Mouse (Mus musculus): ENCODE results near the gene Zfp541. TPM values are rescaled to one million over a fixed set of nuclear protein-coding genes. Genes with fewer than 3 reads are reported as not detected.

Gene Zfp541
- polyA plus RNA-seq, 1 experiment from 2014 or later: 0.04 TPM

DNA sequence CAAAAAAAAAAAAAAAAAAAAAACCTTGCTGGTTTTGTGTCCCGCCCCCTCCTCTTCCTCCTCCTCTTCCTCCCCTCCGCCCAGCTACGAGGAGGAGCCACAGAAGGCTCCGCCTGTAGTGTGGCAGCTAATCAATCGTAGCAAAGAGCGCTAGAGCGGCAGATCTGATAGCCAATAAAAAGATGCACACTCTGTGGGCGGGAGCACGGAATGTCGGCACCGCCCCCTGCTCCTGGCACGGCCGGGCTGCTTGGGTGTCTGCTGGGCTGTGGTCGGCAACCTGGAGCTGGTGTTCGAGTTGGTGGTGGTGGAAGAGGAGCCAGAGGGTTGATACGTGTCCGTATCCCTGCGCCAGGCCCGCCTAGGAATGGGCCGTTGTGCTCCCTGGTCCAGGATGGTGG lies 13.4 kb upstream of the Zfp541 start:
- Histone ChIP-seq H3K4me1 (replicated peaks; ENCODE audit: control insufficient read depth, insufficient read depth, low read length) (peaks cover 33% of the 10 kb centered on the region), H3K27me3 (replicated peaks; ENCODE audit: control insufficient read depth, insufficient read depth, low read length) (no peaks in the 10 kb centered on the region), H3K4me2 (ENCODE audit: low read length) (peak overlapping the region; percentile 89), H3K36me3 (ENCODE audit: control insufficient read depth, insufficient read depth, low read length) (peaks cover 3% of the 10 kb centered on the region; the same call in 1 of the 2 replicates), H3K27ac (ENCODE audit: low read depth) (peak overlapping the region; percentile 98), H3K9me3 (ENCODE audit: control insufficient read depth, low read length) (no peaks in the 10 kb centered on the region), H3K4me3 (ENCODE audit: low read depth, low read length) (peak overlapping the region; percentile 95), H3K9ac (ENCODE audit: low read length) (peak overlapping the region; percentile 99)
- DNase-seq (ENCODE audit: low spot score) (peak; percentile 99), ATAC-seq (replicated peaks; ENCODE audit: low FRiP score, low TSS enrichment, low read depth) (peak; percentile 81)
- WGBS: 1% methylated on average over 19 of the region's 20 CpGs

GRCm38 (mm10) chr7:16048675-16049575 lies 12.7 kb upstream of the Zfp541 start:
- no peak for DNase-seq (ENCODE audit: low spot score)
- H3K4me2 ChIP-seq (ENCODE audit: low read length): peak overlapping the region; percentile 89
- H3K36me3 ChIP-seq (ENCODE audit: control insufficient read depth, insufficient read depth, low read length): no peaks in the 10 kb centered on the region
- H3K27me3 ChIP-seq (replicated peaks; ENCODE audit: control insufficient read depth, insufficient read depth, low read length): no peaks in the 10 kb centered on the region
- H3K4me3 ChIP-seq (ENCODE audit: low read depth, low read length): peak overlapping the region; percentile 95
- peak overlapping the region; percentile 98 for H3K27ac ChIP-seq (ENCODE audit: low read depth)
- H3K9ac ChIP-seq (ENCODE audit: low read length): peak overlapping the region; percentile 71
- H3K9me3 ChIP-seq (ENCODE audit: control insufficient read depth, low read length): no peaks in the 10 kb centered on the region
- WGBS: 7% methylated on average over 36 of the region's 36 CpGs
- peak; percentile 2; the same call in 1 of the 2 replicates for ATAC-seq (replicated peaks; ENCODE audit: low FRiP score, low TSS enrichment, low read depth)
- H3K4me1 ChIP-seq (replicated peaks; ENCODE audit: control insufficient read depth, insufficient read depth, low read length): peaks cover 36% of the 10 kb centered on the region

- Histone ChIP-seq H3K9ac (ENCODE audit: low read length) (peak overlapping the region; percentile 71; the same call in 1 of the 2 replicates), H3K4me2 (ENCODE audit: low read length) (peak overlapping the region; percentile 89), H3K27ac (ENCODE audit: low read depth) (no peak overlapping the region), H3K36me3 (ENCODE audit: control insufficient read depth, insufficient read depth, low read length) (no peaks in the 10 kb centered on the region), H3K9me3 (ENCODE audit: control insufficient read depth, low read length) (no peaks in the 10 kb centered on the region), H3K4me3 (ENCODE audit: low read depth, low read length) (peak overlapping the region; percentile 95), H3K27me3 (replicated peaks; ENCODE audit: control insufficient read depth, insufficient read depth, low read length) (no peaks in the 10 kb centered on the region), H3K4me1 (replicated peaks; ENCODE audit: control insufficient read depth, insufficient read depth, low read length) (peaks cover 30% of the 10 kb centered on the region)
- ATAC-seq (replicated peaks; ENCODE audit: low FRiP score, low TSS enrichment, low read depth) (no peak), DNase-seq (ENCODE audit: low spot score) (no peak)
- WGBS: 74% methylated on average over 7 of the region's 7 CpGs
These were observed 12.1 kb upstream of the Zfp541 start for GRCm38 (mm10) chr7:16049576-16049915.

- no peak overlapping the region for H3K27ac ChIP-seq (ENCODE audit: low read depth)
- H3K4me3 ChIP-seq (ENCODE audit: low read depth, low read length): no peak overlapping the region
- DNase-seq (ENCODE audit: low spot score) (no peak), ATAC-seq (replicated peaks; ENCODE audit: low FRiP score, low TSS enrichment, low read depth) (no peak)
- no peak overlapping the region for H3K9ac ChIP-seq (ENCODE audit: low read length)
- H3K27me3 ChIP-seq (replicated peaks; ENCODE audit: control insufficient read depth, insufficient read depth, low read length): no peaks in the 10 kb centered on the region
- no peak overlapping the region for H3K4me2 ChIP-seq (ENCODE audit: low read length)
- no peaks in the 10 kb centered on the region for H3K36me3 ChIP-seq (ENCODE audit: control insufficient read depth, insufficient read depth, low read length)
- H3K9me3 ChIP-seq (ENCODE audit: control insufficient read depth, low read length): no peaks in the 10 kb centered on the region
- WGBS: 86% methylated on average over 3 of the region's 3 CpGs
- peaks cover 26% of the 10 kb centered on the region for H3K4me1 ChIP-seq (replicated peaks; ENCODE audit: control insufficient read depth, insufficient read depth, low read length)
These were observed 11.0 kb upstream of the Zfp541 start for GRCm38 (mm10) chr7:16050600-16050999.

- H3K9ac ChIP-seq (ENCODE audit: low read length): peak overlapping the region; percentile 61
- DNase-seq (ENCODE audit: low spot score): peak; percentile 89
- peak overlapping the region; percentile 90 for H3K4me2 ChIP-seq (ENCODE audit: low read length)
- 7% methylated on average over 19 of the region's 19 CpGs for WGBS
- peak overlapping the region; percentile 66 for H3K4me3 ChIP-seq (ENCODE audit: low read depth, low read length)
- H3K27ac ChIP-seq (ENCODE audit: low read depth): peak overlapping the region; percentile 84
- no peaks in the 10 kb centered on the region for H3K27me3 ChIP-seq (replicated peaks; ENCODE audit: control insufficient read depth, insufficient read depth, low read length)
- H3K9me3 ChIP-seq (ENCODE audit: control insufficient read depth, low read length): no peaks in the 10 kb centered on the region
- H3K36me3 ChIP-seq (ENCODE audit: control insufficient read depth, insufficient read depth, low read length): no peaks in the 10 kb centered on the region
- peak; percentile 10; the same call in 1 of the 2 replicates for ATAC-seq (replicated peaks; ENCODE audit: low FRiP score, low TSS enrichment, low read depth)
- peaks cover 20% of the 10 kb centered on the region; the same call in 1 of the 2 replicates for H3K4me1 ChIP-seq (replicated peaks; ENCODE audit: control insufficient read depth, insufficient read depth, low read length)
These were observed 9.6 kb upstream of the Zfp541 start for GRCm38 (mm10) chr7:16051883-16052595.

DNA sequence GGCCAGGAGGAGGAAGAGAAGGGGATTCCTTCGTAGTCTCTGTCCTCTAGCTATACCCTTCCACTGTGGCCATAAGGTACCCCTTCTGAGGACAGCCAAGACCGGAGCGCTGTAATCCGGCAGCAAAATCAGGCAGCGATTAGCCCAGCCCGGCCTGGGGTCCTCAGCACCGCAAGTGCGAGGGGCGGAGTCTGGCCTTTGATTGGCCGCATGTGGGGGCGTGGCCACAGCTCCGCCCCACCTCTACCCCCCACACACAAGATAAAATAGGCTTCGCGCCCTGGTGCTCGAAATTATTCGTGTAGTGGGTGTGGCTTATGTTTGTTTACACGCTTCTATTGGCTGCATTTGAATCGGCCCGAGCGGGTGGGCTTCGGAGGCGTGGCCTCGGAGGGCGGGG lies 8.9 kb upstream of the Zfp541 start:
- Histone ChIP-seq H3K4me2 (ENCODE audit: low read length) (peak overlapping the region; percentile 90), H3K36me3 (ENCODE audit: control insufficient read depth, insufficient read depth, low read length) (no peaks in the 10 kb centered on the region), H3K4me3 (ENCODE audit: low read depth, low read length) (peak overlapping the region; percentile 66), H3K4me1 (replicated peaks; ENCODE audit: control insufficient read depth, insufficient read depth, low read length) (peaks cover 20% of the 10 kb centered on the region; the same call in 1 of the 2 replicates), H3K9ac (ENCODE audit: low read length) (peak overlapping the region; percentile 61), H3K9me3 (ENCODE audit: control insufficient read depth, low read length) (no peaks in the 10 kb centered on the region), H3K27ac (ENCODE audit: low read depth) (peak overlapping the region; percentile 84), H3K27me3 (replicated peaks; ENCODE audit: control insufficient read depth, insufficient read depth, low read length) (no peaks in the 10 kb centered on the region)
- WGBS: under 1% methylated on average over 24 of the region's 24 CpGs
- peak; percentile 89 for DNase-seq (ENCODE audit: low spot score)
- peak; percentile 80 for ATAC-seq (replicated peaks; ENCODE audit: low FRiP score, low TSS enrichment, low read depth)

DNA sequence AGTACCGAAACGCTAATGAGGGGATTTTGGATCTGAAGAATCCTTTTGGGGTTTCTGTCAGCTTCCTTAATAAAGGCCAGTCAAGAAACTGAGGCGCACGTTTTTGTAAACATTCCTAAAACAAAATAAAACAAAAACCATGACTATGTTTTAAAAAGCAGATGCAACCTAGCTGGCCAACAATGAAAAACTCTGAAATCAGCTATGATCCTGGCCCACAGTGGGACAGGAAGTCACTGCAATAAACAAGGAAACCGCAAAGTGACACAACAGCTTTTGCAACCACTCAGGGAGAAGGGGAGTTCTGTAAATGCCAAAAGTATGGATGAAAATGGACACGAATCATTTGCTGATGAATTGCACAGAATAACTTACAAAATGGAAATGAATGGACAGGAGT lies 8.5 kb upstream of the Zfp541 start:
- DNase-seq (ENCODE audit: low spot score) (no peak), ATAC-seq (replicated peaks; ENCODE audit: low FRiP score, low TSS enrichment, low read depth) (no peak)
- H3K27me3 ChIP-seq (replicated peaks; ENCODE audit: control insufficient read depth, insufficient read depth, low read length): no peaks in the 10 kb centered on the region
- WGBS: 10% methylated on average over 6 of the region's 6 CpGs
- 0 out of 2 replicates have a peak overlapping the region, but pooled peaks have one; percentile 16 for H3K9ac ChIP-seq (ENCODE audit: low read length)
- no peaks in the 10 kb centered on the region for H3K9me3 ChIP-seq (ENCODE audit: control insufficient read depth, low read length)
- peaks cover 20% of the 10 kb centered on the region; the same call in 1 of the 2 replicates for H3K4me1 ChIP-seq (replicated peaks; ENCODE audit: control insufficient read depth, insufficient read depth, low read length)
- H3K36me3 ChIP-seq (ENCODE audit: control insufficient read depth, insufficient read depth, low read length): no peaks in the 10 kb centered on the region
- peak overlapping the region; percentile 84 for H3K27ac ChIP-seq (ENCODE audit: low read depth)
- H3K4me2 ChIP-seq (ENCODE audit: low read length): peak overlapping the region; percentile 90
- peak overlapping the region; percentile 66 for H3K4me3 ChIP-seq (ENCODE audit: low read depth, low read length)

DNA sequence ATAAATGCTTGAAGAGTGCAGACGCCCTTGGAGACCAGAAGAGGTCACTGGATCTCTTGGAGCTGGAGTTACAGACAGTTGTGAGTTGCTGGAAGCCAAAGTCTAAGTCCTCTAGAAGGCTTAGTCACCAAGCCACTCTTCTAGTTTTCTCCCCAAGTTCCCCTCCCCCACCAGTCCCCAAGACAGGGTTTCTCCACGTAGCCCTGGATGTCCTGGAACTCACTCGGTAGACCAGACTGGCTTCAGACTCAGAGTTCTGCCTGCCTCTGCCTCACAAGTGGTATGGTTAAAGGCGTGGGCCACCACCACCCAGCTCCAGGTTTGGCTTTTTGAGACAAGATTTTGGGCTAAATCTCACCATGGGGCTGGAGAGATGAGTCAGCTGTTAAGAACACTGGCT lies 6.6 kb upstream of the Zfp541 start:
- ATAC-seq (replicated peaks; ENCODE audit: low FRiP score, low TSS enrichment, low read depth): no peak
- Histone ChIP-seq H3K9me3 (ENCODE audit: control insufficient read depth, low read length) (no peaks in the 10 kb centered on the region), H3K4me1 (replicated peaks; ENCODE audit: control insufficient read depth, insufficient read depth, low read length) (peaks cover 11% of the 10 kb centered on the region; the same call in 1 of the 2 replicates), H3K27ac (ENCODE audit: low read depth) (no peak overlapping the region), H3K36me3 (ENCODE audit: control insufficient read depth, insufficient read depth, low read length) (no peaks in the 10 kb centered on the region), H3K27me3 (replicated peaks; ENCODE audit: control insufficient read depth, insufficient read depth, low read length) (0 out of 2 replicates have a peak, but pooled peaks cover 2% of the 10 kb centered on the region), H3K4me3 (ENCODE audit: low read depth, low read length) (no peak overlapping the region), H3K4me2 (ENCODE audit: low read length) (no peak overlapping the region), H3K9ac (ENCODE audit: low read length) (no peak overlapping the region)
- no peak for DNase-seq (ENCODE audit: low spot score)
- WGBS: 54% methylated on average over 4 of the region's 4 CpGs

Measured in intestine, embryonic 14.5 days (tissue).